Mouse (Mus musculus): ENCODE measurements at regions not wholly inside any gene's neighbourhood (a gene's known extent, or its start where the extent isn't known, plus 50 kb on each side); places are given as distances from the start of the nearest gene placed in this dataset.
A peak's percentile ranks its signal among the peaks of the same experiment; 100 is the strongest.

DNA sequence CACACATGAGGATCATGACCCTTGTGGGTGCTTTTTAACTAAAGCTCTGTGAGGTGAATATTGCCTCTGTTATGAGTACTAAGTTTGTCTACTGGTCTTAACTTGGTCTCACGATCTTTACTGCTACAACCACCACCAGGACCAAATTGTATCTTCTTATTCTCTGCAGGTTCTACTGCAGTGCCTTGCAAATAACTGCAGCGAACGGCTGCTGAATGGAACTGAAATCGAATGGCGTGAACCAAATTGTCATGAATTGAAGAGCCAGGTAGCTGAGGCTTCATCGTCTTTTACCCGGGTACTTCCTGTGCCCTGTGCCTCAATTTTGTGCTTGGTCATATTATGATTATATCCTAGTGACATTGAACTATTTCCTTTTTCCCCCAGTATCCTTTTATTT lies 242.5 kb upstream of the Noct start:
- Histone ChIP-seq H3K27ac (no peak overlapping the region), H3K9me3 (no peaks in the 10 kb centered on the region), H3K4me1 (replicated peaks) (peaks cover 34% of the 10 kb centered on the region), H3K27me3 (ENCODE audit: insufficient read depth, poor library complexity, severe bottlenecking) (no peaks in the 10 kb centered on the region), H3K4me3 (no peak overlapping the region), H3K36me3 (no peaks in the 10 kb centered on the region)
- DNase-seq (ENCODE audit: low spot score) = no peak
- WGBS = 97% methylated on average over 7 of the region's 7 CpGs

DNA sequence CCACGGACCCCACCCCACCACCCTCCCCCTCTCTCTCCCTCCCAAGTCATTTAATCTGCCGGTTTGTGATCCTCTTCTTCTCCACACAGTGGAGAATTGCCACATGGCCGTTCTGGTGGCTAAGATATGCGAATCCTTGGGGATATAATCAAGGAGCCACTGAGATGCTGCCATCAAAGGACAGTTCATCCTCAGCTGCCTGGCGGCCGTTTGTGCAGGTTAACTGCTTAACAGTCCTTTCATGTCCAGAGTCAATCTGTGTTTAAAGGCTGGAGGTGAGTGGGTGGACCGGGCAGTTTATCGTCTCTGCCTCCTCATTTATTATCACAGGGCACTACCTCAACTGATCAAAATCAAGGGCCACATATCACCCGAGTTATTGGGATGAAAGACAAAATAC lies 241.6 kb upstream of the Noct start:
- Histone ChIP-seq H3K36me3 (no peaks in the 10 kb centered on the region), H3K9me3 (no peaks in the 10 kb centered on the region), H3K4me3 (no peak overlapping the region), H3K4me1 (replicated peaks) (peaks cover 34% of the 10 kb centered on the region), H3K27me3 (ENCODE audit: insufficient read depth, poor library complexity, severe bottlenecking) (no peaks in the 10 kb centered on the region), H3K27ac (peak overlapping the region; percentile 50)
- 65% methylated on average over 9 of the region's 9 CpGs for WGBS
- no peak for DNase-seq (ENCODE audit: low spot score)

DNA sequence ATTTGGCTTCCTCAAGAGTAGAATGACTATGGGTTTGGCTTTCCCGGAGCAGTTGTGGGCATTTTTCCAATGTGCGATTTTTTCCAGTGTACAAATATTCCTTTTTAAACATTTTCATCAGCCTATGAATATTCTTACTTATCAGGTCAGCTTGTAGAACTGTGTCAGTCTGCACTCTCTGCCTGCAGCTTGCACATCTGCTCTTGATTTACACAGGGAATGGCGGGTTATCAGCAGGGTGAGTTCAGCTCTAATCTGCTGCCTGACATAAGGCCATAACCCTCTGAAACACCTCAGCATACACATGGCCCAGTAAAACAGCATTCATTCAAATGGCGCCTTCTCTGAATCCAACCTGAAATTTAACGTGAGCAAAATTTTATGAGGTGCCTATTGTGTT lies 241.1 kb upstream of the Noct start:
- Histone ChIP-seq H3K27ac (peak overlapping the region; percentile 29; the same call in 1 of the 2 replicates), H3K4me1 (replicated peaks) (peaks cover 34% of the 10 kb centered on the region), H3K36me3 (no peaks in the 10 kb centered on the region), H3K9me3 (no peaks in the 10 kb centered on the region), H3K4me3 (no peak overlapping the region), H3K27me3 (ENCODE audit: insufficient read depth, poor library complexity, severe bottlenecking) (no peaks in the 10 kb centered on the region)
- no peak for DNase-seq (ENCODE audit: low spot score)
- WGBS = 74% methylated on average over 5 of the region's 5 CpGs

DNA sequence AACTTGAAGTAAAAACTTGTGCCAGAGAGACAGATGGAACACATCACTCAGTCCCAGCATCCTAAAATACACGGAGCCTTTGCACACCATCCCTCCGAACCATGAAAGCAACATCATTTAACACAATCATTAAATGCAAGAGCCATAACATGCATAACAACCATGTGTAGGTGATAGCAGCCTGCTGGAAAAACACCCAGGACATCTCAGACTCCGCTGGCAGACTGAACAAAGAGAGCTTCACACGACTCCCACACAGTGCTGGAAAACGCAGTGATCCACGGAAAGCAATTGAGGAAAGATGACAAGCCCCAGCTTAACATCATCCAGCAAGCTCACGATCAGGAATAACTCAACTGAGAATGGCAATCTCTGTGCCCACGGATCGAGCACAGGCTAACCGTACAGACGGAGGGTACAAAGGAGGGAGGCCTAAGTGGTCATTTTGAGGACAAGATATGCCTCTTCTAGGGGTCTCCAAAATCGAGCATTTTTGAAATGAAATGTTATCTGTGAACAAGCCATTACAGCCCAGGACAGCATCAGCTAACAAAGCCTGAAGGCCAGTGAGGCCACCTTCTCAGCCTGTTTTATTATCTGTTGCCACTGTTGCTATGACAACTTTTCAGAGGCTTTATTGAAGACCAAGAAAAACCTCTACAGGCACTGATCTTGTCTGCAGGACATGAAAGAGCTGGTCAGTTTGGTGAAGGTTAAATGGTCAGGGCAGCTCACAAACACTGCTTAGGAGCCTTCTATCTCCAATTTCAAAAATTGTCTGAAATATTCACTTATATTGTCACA lies 240.1 kb upstream of the Noct start:
- no peaks in the 10 kb centered on the region for H3K27me3 ChIP-seq (ENCODE audit: insufficient read depth, poor library complexity, severe bottlenecking)
- peaks cover 34% of the 10 kb centered on the region for H3K4me1 ChIP-seq (replicated peaks)
- H3K27ac ChIP-seq = peak overlapping the region; percentile 71
- 44% methylated on average over 12 of the region's 12 CpGs for WGBS
- no peaks in the 10 kb centered on the region for H3K9me3 ChIP-seq
- H3K4me3 ChIP-seq = no peak overlapping the region
- H3K36me3 ChIP-seq = no peaks in the 10 kb centered on the region
- no peak for DNase-seq (ENCODE audit: low spot score)

DNA sequence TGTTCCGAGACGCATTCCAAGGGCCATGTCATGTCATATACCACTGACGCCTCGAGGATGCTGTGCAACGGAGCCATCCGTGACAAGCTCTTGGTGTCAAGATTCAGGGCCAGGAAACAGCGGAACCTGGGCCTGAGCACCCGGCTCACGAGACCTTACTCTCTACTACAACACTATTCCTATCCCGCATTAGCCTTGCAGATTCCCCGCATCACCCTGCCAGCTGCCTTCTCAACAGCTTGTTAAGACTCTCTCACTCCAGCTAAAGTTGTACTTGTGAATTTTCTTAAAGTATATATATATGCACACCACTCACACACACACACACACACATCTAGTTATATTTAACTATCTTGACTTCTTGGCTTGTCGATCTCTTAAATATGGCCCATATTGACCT lies 236.4 kb upstream of the Noct start:
- no peaks in the 10 kb centered on the region for H3K27me3 ChIP-seq (ENCODE audit: insufficient read depth, poor library complexity, severe bottlenecking)
- no peak for DNase-seq (ENCODE audit: low spot score)
- no peaks in the 10 kb centered on the region for H3K9me3 ChIP-seq
- no peaks in the 10 kb centered on the region for H3K36me3 ChIP-seq
- peaks cover 33% of the 10 kb centered on the region for H3K4me1 ChIP-seq (replicated peaks)
- no peak overlapping the region for H3K4me3 ChIP-seq
- WGBS = 94% methylated on average over 12 of the region's 12 CpGs
- H3K27ac ChIP-seq = no peak overlapping the region

DNA sequence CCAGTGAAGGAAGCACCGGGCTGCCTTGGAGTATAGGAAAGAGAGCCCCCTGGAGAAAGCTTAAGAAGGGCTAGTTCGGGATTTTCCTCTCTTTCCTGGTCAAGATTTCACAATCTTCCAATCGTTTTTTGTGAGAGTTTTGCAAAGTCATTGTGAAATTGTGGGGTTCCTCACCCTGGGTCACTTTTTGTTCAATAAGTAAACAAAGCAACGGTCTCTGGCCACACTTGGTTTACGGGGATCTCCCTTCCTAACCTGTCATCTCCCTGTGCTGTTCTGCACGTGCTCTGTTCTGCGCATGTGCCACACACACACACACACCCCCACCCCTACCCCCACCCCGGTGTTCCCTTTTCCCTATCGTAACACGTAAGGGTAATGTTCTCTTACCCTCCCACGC lies 233.4 kb upstream of the Noct start:
- no peaks in the 10 kb centered on the region for H3K27me3 ChIP-seq (ENCODE audit: insufficient read depth, poor library complexity, severe bottlenecking)
- no peaks in the 10 kb centered on the region for H3K36me3 ChIP-seq
- no peak for DNase-seq (ENCODE audit: low spot score)
- H3K4me1 ChIP-seq (replicated peaks) = peaks cover 7% of the 10 kb centered on the region
- H3K9me3 ChIP-seq = no peaks in the 10 kb centered on the region
- no peak overlapping the region for H3K4me3 ChIP-seq
- no peak overlapping the region for H3K27ac ChIP-seq
- WGBS = 77% methylated on average over 11 of the region's 11 CpGs

DNA sequence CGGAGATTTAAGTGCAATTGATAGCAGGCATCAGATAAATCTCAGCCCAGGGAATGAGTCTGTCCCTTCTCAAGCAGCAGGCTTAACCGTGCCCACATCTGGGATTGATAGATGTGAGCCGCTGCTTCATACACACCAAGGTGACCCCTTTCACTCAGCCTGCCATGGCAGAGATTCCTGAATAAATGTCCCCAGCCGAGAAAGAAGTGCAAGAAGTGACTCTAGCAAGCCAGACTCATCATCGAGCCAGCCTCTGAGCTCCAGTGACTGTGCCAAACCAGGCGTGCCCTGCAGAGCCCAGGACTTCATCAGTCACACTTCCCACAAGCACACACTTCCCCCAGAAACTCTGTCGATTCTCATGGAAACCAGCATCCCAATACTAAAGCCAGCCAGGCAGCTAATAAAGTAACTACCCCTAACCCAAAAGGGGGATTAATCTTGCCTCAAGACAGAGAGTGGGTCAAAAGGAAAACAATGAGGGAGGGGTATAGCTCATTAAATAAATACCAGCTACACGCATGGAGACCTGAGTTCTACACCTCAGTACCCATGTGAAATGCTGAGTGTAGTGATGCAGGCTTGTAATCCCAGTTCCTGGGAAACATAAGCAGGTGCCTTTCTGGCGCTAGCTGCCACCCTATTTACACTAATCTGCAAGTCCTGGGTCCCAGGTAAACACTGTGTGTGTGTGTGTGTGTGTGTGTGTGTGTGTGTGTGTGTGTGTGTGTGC lies 231.5 kb upstream of the Noct start:
- Histone ChIP-seq H3K4me1 (replicated peaks) (0 out of 2 replicates have a peak, but pooled peaks cover 3% of the 10 kb centered on the region), H3K27me3 (ENCODE audit: insufficient read depth, poor library complexity, severe bottlenecking) (no peaks in the 10 kb centered on the region), H3K27ac (no peak overlapping the region), H3K4me3 (no peak overlapping the region), H3K9me3 (no peaks in the 10 kb centered on the region), H3K36me3 (no peaks in the 10 kb centered on the region)
- 52% methylated on average over 9 of the region's 9 CpGs for WGBS
- DNase-seq (ENCODE audit: low spot score) = no peak

DNA sequence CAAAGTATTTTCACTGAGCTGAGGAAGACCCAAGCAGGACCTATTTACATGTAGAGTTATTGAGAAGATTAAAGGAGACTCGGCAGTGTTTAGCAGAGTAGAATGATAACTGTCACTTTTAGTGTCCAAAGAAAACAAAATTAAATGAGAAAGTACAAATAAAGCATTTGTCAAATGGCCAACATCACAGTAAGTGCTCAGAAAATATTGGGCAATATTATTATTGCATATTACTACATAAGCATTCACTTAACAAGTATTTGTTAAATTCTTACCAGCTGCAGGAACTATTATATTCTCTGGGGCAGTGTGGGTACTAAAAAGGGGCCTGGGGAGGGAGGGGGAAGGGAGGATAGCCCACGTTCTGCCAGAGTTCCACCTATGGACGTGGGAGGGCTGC lies 224.5 kb upstream of the Noct start:
- Histone ChIP-seq H3K36me3 (no peaks in the 10 kb centered on the region), H3K27ac (no peak overlapping the region), H3K4me1 (replicated peaks) (peaks cover 18% of the 10 kb centered on the region), H3K27me3 (ENCODE audit: insufficient read depth, poor library complexity, severe bottlenecking) (no peaks in the 10 kb centered on the region), H3K9me3 (no peaks in the 10 kb centered on the region), H3K4me3 (no peak overlapping the region)
- WGBS = 84% methylated on average over 3 of the region's 3 CpGs
- DNase-seq (ENCODE audit: low spot score) = no peak

DNA sequence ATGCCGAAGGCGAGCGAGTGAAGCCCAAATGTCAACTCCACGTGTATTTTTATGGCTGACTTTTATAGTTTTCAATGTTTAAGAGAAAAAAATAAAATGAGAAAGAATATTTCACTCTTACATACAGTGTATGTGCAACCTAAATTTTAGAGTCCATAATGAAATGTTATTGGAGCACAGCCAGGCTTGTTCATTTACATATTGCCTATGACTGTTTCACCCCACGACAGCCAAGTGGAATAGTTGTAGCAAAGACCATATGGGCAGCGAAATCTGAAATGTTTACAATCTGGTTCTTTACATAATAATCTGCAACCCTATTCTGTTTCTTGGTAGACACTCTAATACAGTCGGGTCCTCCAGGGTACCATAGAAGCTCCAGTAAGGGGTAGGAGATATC lies 223.3 kb upstream of the Noct start:
- 93% methylated on average over 7 of the region's 7 CpGs for WGBS
- DNase-seq (ENCODE audit: low spot score) = no peak
- Histone ChIP-seq H3K27me3 (ENCODE audit: insufficient read depth, poor library complexity, severe bottlenecking) (no peaks in the 10 kb centered on the region), H3K36me3 (no peaks in the 10 kb centered on the region), H3K9me3 (no peaks in the 10 kb centered on the region), H3K4me1 (replicated peaks) (peaks cover 18% of the 10 kb centered on the region), H3K27ac (no peak overlapping the region), H3K4me3 (no peak overlapping the region)

DNA sequence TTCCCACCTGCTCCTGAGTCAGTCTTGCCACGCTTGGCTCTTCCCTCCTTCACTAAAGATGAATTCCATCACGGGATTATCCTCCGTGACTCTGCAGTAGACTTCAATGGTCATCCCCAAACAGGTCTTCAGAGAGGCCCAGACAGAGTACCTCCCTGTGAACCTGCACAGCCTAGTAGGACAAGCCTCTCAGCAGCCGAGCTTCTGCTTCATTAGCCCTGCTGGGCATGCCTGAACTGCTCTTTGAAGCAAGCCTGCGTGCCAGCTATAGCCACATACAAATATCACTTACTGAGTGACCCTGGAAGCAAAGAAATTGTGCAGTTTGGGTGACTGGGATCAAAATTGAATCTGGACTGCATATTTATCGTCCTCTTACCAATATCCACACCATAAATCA lies 221.6 kb upstream of the Noct start:
- Histone ChIP-seq H3K36me3 (no peaks in the 10 kb centered on the region), H3K9me3 (no peaks in the 10 kb centered on the region), H3K27ac (peak overlapping the region; percentile 69), H3K4me1 (replicated peaks) (peaks cover 18% of the 10 kb centered on the region), H3K27me3 (ENCODE audit: insufficient read depth, poor library complexity, severe bottlenecking) (no peaks in the 10 kb centered on the region), H3K4me3 (no peak overlapping the region)
- WGBS = 52% methylated on average over 6 of the region's 6 CpGs
- DNase-seq (ENCODE audit: low spot score) = no peak

DNA sequence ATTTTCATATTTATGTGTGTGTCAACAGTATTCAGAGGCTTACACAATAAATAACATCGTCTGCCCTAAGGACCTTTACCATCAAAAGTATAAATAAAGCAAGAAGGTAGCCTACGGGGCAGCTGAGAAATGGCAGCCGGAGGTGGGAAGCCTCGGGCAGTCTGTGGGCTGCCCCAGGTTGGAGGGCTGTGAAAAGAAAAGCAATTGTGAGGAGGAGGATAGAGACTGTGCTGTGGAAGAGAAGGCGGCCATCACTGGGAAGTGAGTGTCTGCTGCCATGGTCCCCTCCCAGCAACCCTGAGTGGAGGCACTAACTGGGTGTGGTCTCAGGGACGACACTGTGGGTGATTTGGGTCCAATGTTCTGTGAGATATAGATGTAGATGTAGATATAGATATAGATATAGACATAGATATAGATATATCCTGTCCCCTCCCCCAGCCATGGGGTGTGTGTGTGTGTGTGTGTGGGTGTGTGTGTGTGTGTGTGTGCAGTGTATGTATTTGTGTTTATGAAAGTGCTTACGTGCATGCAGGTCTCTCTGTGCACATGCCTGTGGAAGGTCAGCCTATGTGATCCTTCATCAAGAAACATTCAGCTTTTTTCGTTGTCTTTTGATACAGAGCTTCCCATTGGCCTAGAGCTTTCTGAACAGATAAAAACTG lies 220.6 kb upstream of the Noct start:
- DNase-seq (ENCODE audit: low spot score) = no peak
- Histone ChIP-seq H3K4me3 (no peak overlapping the region), H3K9me3 (no peaks in the 10 kb centered on the region), H3K27me3 (ENCODE audit: insufficient read depth, poor library complexity, severe bottlenecking) (no peaks in the 10 kb centered on the region), H3K36me3 (no peaks in the 10 kb centered on the region), H3K4me1 (replicated peaks) (peaks cover 18% of the 10 kb centered on the region), H3K27ac (peak overlapping the region; percentile 69)
- 58% methylated on average over 8 of the region's 8 CpGs for WGBS

DNA sequence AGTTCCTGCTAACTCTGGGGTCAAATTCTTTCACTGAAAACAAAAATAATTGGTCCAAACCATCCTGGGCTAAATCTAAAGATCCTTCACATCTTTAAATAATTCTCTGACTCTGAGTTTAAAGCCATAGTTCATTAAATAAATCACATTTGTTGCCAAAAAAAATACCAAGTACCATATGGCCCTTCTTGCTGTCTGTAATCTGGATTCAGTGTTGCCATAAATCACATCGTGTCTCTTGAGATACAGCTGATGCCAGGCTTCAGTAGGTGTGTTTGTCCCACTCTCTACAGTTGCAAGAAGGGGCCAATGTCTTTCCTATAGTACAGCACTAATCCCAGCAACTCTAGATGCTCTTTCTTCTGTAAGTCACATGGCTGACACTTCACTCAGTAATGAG lies 220.0 kb upstream of the Noct start:
- Histone ChIP-seq H3K4me1 (replicated peaks) (peaks cover 18% of the 10 kb centered on the region), H3K27me3 (ENCODE audit: insufficient read depth, poor library complexity, severe bottlenecking) (no peaks in the 10 kb centered on the region)

DNA sequence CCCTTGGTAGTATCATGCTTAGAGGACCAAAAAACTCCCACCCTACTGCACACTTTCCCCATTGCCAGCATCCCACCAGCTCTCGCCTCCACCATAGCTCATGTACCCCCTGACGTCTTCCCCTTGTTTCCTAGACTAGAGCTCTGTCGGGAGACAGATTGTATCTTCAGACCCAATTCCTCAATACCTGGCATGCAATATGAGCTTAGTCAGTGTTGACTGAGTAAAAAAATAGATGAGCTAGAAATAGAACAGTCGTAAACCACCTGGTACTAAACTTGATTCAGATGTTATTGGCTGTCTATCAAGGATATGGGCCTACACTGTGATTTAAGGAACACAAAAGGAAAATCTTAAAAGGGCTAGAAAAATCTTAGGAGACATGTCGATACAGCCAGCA lies 215.1 kb upstream of the Noct start:
- no peak overlapping the region for H3K4me3 ChIP-seq
- no peak overlapping the region for H3K27ac ChIP-seq
- H3K4me1 ChIP-seq (replicated peaks) = no peaks in the 10 kb centered on the region
- DNase-seq (ENCODE audit: low spot score) = no peak
- H3K36me3 ChIP-seq = no peaks in the 10 kb centered on the region
- H3K27me3 ChIP-seq (ENCODE audit: insufficient read depth, poor library complexity, severe bottlenecking) = no peaks in the 10 kb centered on the region
- 87% methylated on average over 5 of the region's 5 CpGs for WGBS
- H3K9me3 ChIP-seq = no peaks in the 10 kb centered on the region

More for the DNA sequence above, 220.0 kb upstream of the Noct start:
- WGBS = 90% methylated on average over 1 of the region's 1 CpGs
- H3K4me3 ChIP-seq = no peak overlapping the region
- no peaks in the 10 kb centered on the region for H3K9me3 ChIP-seq
- no peak overlapping the region for H3K27ac ChIP-seq
- DNase-seq (ENCODE audit: low spot score) = no peak
- H3K36me3 ChIP-seq = no peaks in the 10 kb centered on the region
